In the genomic region with DNA sequence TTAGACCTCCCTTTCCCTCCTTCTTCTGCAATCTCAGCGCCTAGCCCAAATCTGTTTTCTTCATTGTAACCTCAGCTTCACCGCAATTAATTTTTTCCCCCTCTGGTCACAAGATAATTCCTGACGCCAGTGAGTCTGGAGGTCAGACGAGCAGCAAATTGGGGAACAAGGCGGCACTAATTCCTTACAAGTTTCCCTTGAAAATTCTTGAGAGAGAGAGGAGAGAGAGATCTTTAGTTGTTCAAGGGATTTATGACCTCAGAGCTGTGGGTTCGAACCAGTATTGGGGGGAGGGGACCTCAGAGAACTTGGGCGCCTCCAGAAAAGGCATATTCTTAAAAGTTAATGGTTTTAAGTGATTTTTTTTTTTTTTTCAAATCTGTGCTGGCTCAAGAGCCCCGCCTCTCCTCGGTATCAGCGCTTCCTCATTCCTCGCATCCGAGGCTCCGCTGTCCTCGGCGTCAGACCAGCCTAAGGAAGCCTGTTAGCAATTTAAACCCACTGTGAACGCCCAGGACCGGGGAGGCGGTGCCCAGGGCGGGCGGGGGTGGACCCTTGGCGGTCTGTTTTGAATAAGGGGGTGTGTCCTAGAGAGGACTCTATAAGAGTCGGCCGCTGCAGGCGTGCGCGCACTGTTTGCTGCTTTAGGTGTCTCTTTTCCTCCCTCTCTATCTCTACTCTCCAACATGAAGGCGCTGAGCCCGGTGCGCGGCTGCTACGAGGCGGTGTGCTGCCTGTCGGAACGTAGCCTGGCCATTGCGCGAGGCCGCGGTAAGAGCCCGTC, we compare ENCODE assay signal across 8 mouse cellular contexts. TPM values are rescaled to one million over a fixed set of nuclear protein-coding genes. Genes with fewer than 3 reads are reported as not detected.
DNase-seq lines count a peak whose midpoint lies in the region; ATAC-seq and TF ChIP-seq lines count a peak whose summit lies in the region.

Gene Id3 (plus strand): TSS at position 305 of the 784 bp plus-strand sequence.

- no peak for TF ChIP-seq CTCF in kidney, postnatal 0 days (IDR thresholded peaks at IDR 0.05; ENCODE audit: low read depth)

- H3K36me3 ChIP-seq in embryonic facial prominence, embryonic 15.5 days = no peaks in the 10 kb centered on the region
- no peaks in the 10 kb centered on the region for H3K36me3 ChIP-seq in heart, embryonic 12.5 days
- peaks cover 4% of the 10 kb centered on the region; the same call in 1 of the 2 replicates for H3K36me3 ChIP-seq in kidney, postnatal 0 days (ENCODE audit: insufficient read depth, low read length)
- no peaks in the 10 kb centered on the region for H3K36me3 ChIP-seq in liver, embryonic 13.5 days
- no peaks in the 10 kb centered on the region for H3K36me3 ChIP-seq in stomach, embryonic 15.5 days

- peak within 1 kb of the TSS; percentile 92 for H3K4me3 ChIP-seq in embryonic facial prominence, embryonic 15.5 days (replicated peaks)
- peak within 1 kb of the TSS; percentile 72 for H3K4me3 ChIP-seq in heart, embryonic 12.5 days
- peak within 1 kb of the TSS; percentile 63 for H3K4me3 ChIP-seq in kidney, postnatal 0 days (replicated peaks; ENCODE audit: low read depth, low read length)
- H3K4me3 ChIP-seq in liver, embryonic 13.5 days (replicated peaks) = peak within 1 kb of the TSS; percentile 57
- H3K4me3 ChIP-seq in stomach, embryonic 15.5 days (replicated peaks) = peak within 1 kb of the TSS; percentile 70

- H3K4me1 ChIP-seq in embryonic facial prominence, embryonic 15.5 days = peaks cover 76% of the 10 kb centered on the region
- H3K4me1 ChIP-seq in heart, embryonic 12.5 days (replicated peaks) = peaks cover 70% of the 10 kb centered on the region
- peaks cover 27% of the 10 kb centered on the region for H3K4me1 ChIP-seq in kidney, postnatal 0 days (replicated peaks; ENCODE audit: insufficient read depth, low read length)
- peaks cover 74% of the 10 kb centered on the region for H3K4me1 ChIP-seq in liver, embryonic 13.5 days (replicated peaks)
- peaks cover 50% of the 10 kb centered on the region for H3K4me1 ChIP-seq in stomach, embryonic 15.5 days

- H3K27ac ChIP-seq in embryonic facial prominence, embryonic 15.5 days (replicated peaks) = peak within 1 kb of the TSS; percentile 98
- H3K27ac ChIP-seq in heart, embryonic 12.5 days (ENCODE audit: poor library complexity, severe bottlenecking) = peak within 1 kb of the TSS; percentile 99
- peak within 1 kb of the TSS; percentile 97 for H3K27ac ChIP-seq in kidney, postnatal 0 days
- H3K27ac ChIP-seq in liver, embryonic 13.5 days = peak within 1 kb of the TSS; percentile 74
- H3K27ac ChIP-seq in stomach, embryonic 15.5 days = peak within 1 kb of the TSS; percentile 94

- no peaks in the 10 kb centered on the region for H3K27me3 ChIP-seq in embryonic facial prominence, embryonic 15.5 days
- no peaks in the 10 kb centered on the region for H3K27me3 ChIP-seq in heart, embryonic 12.5 days (replicated peaks)
- no peaks in the 10 kb centered on the region for H3K27me3 ChIP-seq in kidney, postnatal 0 days (ENCODE audit: insufficient read depth, low read length)
- H3K27me3 ChIP-seq in liver, embryonic 13.5 days = peaks cover 100% of the 10 kb centered on the region
- H3K27me3 ChIP-seq in stomach, embryonic 15.5 days (replicated peaks) = no peaks in the 10 kb centered on the region

- under 1% methylated on average over 39 of the region's 39 CpGs for WGBS in embryonic facial prominence, embryonic 15.5 days
- WGBS in heart, embryonic 12.5 days = under 1% methylated on average over 39 of the region's 39 CpGs
- under 1% methylated on average over 39 of the region's 39 CpGs for WGBS in kidney, postnatal 0 days
- under 1% methylated on average over 39 of the region's 39 CpGs for WGBS in liver, embryonic 13.5 days (ENCODE audit: insufficient replicate concordance)
- WGBS in stomach, embryonic 15.5 days = under 1% methylated on average over 39 of the region's 39 CpGs

- no peaks in the 10 kb centered on the region for H3K9me3 ChIP-seq in embryonic facial prominence, embryonic 15.5 days (replicated peaks)
- no peaks in the 10 kb centered on the region for H3K9me3 ChIP-seq in heart, embryonic 12.5 days (replicated peaks)
- H3K9me3 ChIP-seq in kidney, postnatal 0 days (replicated peaks; ENCODE audit: low read length) = no peaks in the 10 kb centered on the region
- H3K9me3 ChIP-seq in liver, embryonic 13.5 days (replicated peaks) = no peaks in the 10 kb centered on the region
- no peaks in the 10 kb centered on the region for H3K9me3 ChIP-seq in stomach, embryonic 15.5 days

- peak within 1 kb of the TSS; percentile 91 for H3K9ac ChIP-seq in embryonic facial prominence, embryonic 15.5 days
- H3K9ac ChIP-seq in heart, embryonic 12.5 days = peak within 1 kb of the TSS; percentile 91
- H3K9ac ChIP-seq in kidney, postnatal 0 days (ENCODE audit: low read depth, low read length) = peak within 1 kb of the TSS; percentile 93
- H3K9ac ChIP-seq in liver, embryonic 13.5 days = peak within 1 kb of the TSS; percentile 64
- H3K9ac ChIP-seq in stomach, embryonic 15.5 days = peak within 1 kb of the TSS; percentile 78

- ATAC-seq in frontal cortex, adult (ENCODE audit: low TSS enrichment) = no peak
- peak; percentile 87 for ATAC-seq in embryonic facial prominence, embryonic 15.5 days (ENCODE audit: insufficient number of reproducible peaks, low FRiP score, low TSS enrichment, low read depth)
- ATAC-seq in heart, embryonic 12.5 days (ENCODE audit: insufficient number of reproducible peaks, low FRiP score) = peak; percentile 82
- peak; percentile 88 for ATAC-seq in kidney, postnatal 0 days (replicated peaks; ENCODE audit: low FRiP score, low read depth)
- peak; percentile 81 for ATAC-seq in liver, embryonic 13.5 days (ENCODE audit: low read depth)
- ATAC-seq in stomach, embryonic 15.5 days (ENCODE audit: insufficient read depth, low FRiP score, low read depth) = peak; percentile 85

- peak; percentile 53 to 76 for DNase-seq in frontal cortex, adult 2 months (ENCODE audit: extremely low spot score in 1 of 2, low spot score in 1 of 2)
- peak; percentile 99 for DNase-seq in kidney, postnatal 0 days (ENCODE audit: low spot score)
- peak; percentile 73 for DNase-seq in liver, embryonic 13.5 days
- DNase-seq in natural killer cell, adult 2 months (ENCODE audit: low spot score in 2 of 2) = peak; percentile 69 to 93

- H3K4me2 ChIP-seq in embryonic facial prominence, embryonic 15.5 days (replicated peaks) = peak within 1 kb of the TSS; percentile 73
- peak within 1 kb of the TSS; percentile 70 for H3K4me2 ChIP-seq in heart, embryonic 12.5 days
- H3K4me2 ChIP-seq in kidney, postnatal 0 days (ENCODE audit: low read length) = peak within 1 kb of the TSS; percentile 56
- peak within 1 kb of the TSS; percentile 61 for H3K4me2 ChIP-seq in liver, embryonic 13.5 days
- H3K4me2 ChIP-seq in stomach, embryonic 15.5 days = peak within 1 kb of the TSS; percentile 71

RNA-seq across cellular contexts. Expression of gene Id3, which starts in this region (rescaled TPM):
- polyA plus RNA-seq in frontal cortex, adult 2 months (2012; rRNA removed) = 90.0 and 90.1 TPM in 2 replicates
- 432 and 441 TPM in 2 replicates for polyA plus RNA-seq in embryonic facial prominence, embryonic 15.5 days (2015; fragmentation: Nextera tagmentation; extraction: Ambion mirVana)
- polyA plus RNA-seq in heart, embryonic 12.5 days (2016; fragmentation: Nextera tagmentation; extraction: Ambion mirVana) = 320 and 321 TPM in 2 replicates
- 764 and 829 TPM in 2 replicates for polyA plus RNA-seq in kidney, postnatal 0 days (2015; fragmentation: Nextera tagmentation; extraction: Ambion mirVana)
- polyA plus RNA-seq in liver, embryonic 13.5 days (2015; fragmentation: Nextera tagmentation; extraction: Ambion mirVana) = 48.1 and 51.3 TPM in 2 replicates
- 274 and 292 TPM in 2 replicates for polyA plus RNA-seq in stomach, embryonic 15.5 days (2015; fragmentation: Nextera tagmentation; extraction: Ambion mirVana)
